Mouse (Mus musculus) heart, embryonic 14.5 days (tissue): ENCODE results near the gene Psg22. TPM values are rescaled to one million over a fixed set of nuclear protein-coding genes. Genes with fewer than 3 reads are reported as not detected.
"Not testable (repeated sequence)": the region's sequence is repeated elsewhere in the genome, so short reads cannot be mapped to it uniquely, and the experiment has no call there.

Experiments
- ATAC-seq: fragments of 200-750 bp; cut with Nextera tagmentation; 2 replicates; pipeline ENCODE4 v1.8.0; 2017; ENCODE audit warnings: low read depth, moderate TSS enrichment; ENCODE audit not compliant: insufficient number of reproducible peaks, insufficient read depth, low FRiP score
- H3K27ac ChIP-seq, 2 experiments: fragments of 200-500 bp in 1 of 2; fragments of 300-500 bp in 1 of 2; sonication (generic) in 1 of 2; replicated peaks in 1 of 2; 2 replicates each; pipeline ENCODE4 v1.5.1; 2012 to 2014; ENCODE audit warnings: low read depth in 2 of 2, low read length in 2 of 2, control low read depth in 1 of 2, mild to moderate bottlenecking in 1 of 2, mixed read lengths in 1 of 2; ENCODE audit not compliant: control insufficient read depth in 1 of 2, insufficient read depth in 1 of 2
- H3K27me3 ChIP-seq: fragments of 300-500 bp; sonication (generic); 2 replicates; pipeline ENCODE4 v1.6.1; 2014; ENCODE audit warnings: mild to moderate bottlenecking, low read length, control low read depth; ENCODE audit not compliant: control insufficient read depth, insufficient read depth
- H3K36me3 ChIP-seq: fragments of 300-500 bp; sonication (generic); 2 replicates; pipeline ENCODE4 v1.6.1; 2014; ENCODE audit warnings: mild to moderate bottlenecking, control low read depth, low read length, mixed read lengths; ENCODE audit not compliant: control insufficient read depth, insufficient read depth
- H3K4me1 ChIP-seq, 2 experiments: fragments of 200-500 bp in 1 of 2; fragments of 300-500 bp in 1 of 2; sonication (generic) in 1 of 2; 2 replicates each; pipeline ENCODE4 v1.6.1; 2012 to 2014; ENCODE audit warnings: low read length in 2 of 2, control low read depth in 1 of 2, mixed read lengths in 1 of 2; ENCODE audit not compliant: control insufficient read depth in 2 of 2, insufficient read depth in 2 of 2
- H3K4me2 ChIP-seq: fragments of 300-500 bp; sonication (generic); 2 replicates; pipeline ENCODE4 v1.6.1; 2014; ENCODE audit warnings: mild to moderate bottlenecking, low read length
- H3K4me3 ChIP-seq, 2 experiments: fragments of 200-500 bp in 1 of 2; fragments of 300-500 bp in 1 of 2; sonication (generic) in 1 of 2; 2 replicates each; pipeline ENCODE4 v1.5.1; 2012 to 2014; ENCODE audit warnings: low read length in 2 of 2, mild to moderate bottlenecking in 2 of 2, control low read depth in 1 of 2, low read depth in 1 of 2, moderate library complexity in 1 of 2; ENCODE audit not compliant: control insufficient read depth in 1 of 2, insufficient read depth in 1 of 2
- H3K9ac ChIP-seq: fragments of 300-500 bp; sonication (generic); 2 replicates; pipeline ENCODE4 v1.6.1; 2014; ENCODE audit warnings: mild to moderate bottlenecking, low read length
- H3K9me3 ChIP-seq: fragments of 300-500 bp; sonication (generic); 2 replicates; pipeline ENCODE4 v1.6.1; 2016; ENCODE audit warnings: low read length, control low read depth; ENCODE audit not compliant: control insufficient read depth
- WGBS: fragments of 180-500 bp; shearing (Covaris S2); extraction: QIAGEN DNeasy Blood & Tissue Kit; methylation state at CpG from one replicate; pipeline ENCODE4 v1.1.7; 2014; 5-methylcytosine and 5-hydroxymethylcytosine counted together
- polyA plus RNA-seq: library from polyadenylated mRNA; unstranded; fragments of >200 nt; fragmentation: Nextera tagmentation; extraction: Ambion mirVana; gene quantifications from 2 replicates; pipeline ENCODE4 v1.2.1, GENCODE M21; 2014

Psg22 gene
- not detected in 2 replicates for polyA plus RNA-seq

- Histone ChIP-seq H3K9me3 (no peaks in the 10 kb centered on the region), H3K4me2 (no peak within 1 kb of the TSS), H3K27ac (no peak within 1 kb of the TSS), H3K36me3 (no peaks in the 10 kb centered on the region), H3K9ac (no peak within 1 kb of the TSS), H3K4me3 (no peak within 1 kb of the TSS), H3K27me3 (no peaks in the 10 kb centered on the region), H3K4me1 (no peaks in the 10 kb centered on the region)
- 46% methylated on average over 2 of the region's 2 CpGs for WGBS
- ATAC-seq: no peak
Measured at GRCm38 (mm10) chr7:18717790-18718189, at the start of gene Psg22. Gene Psg22, plus strand, starts transcription at chr7:18718090.

- 52% methylated on average over 2 of the region's 2 CpGs for WGBS
- no peaks in the 10 kb centered on the region for H3K27me3 ChIP-seq
- no peak overlapping the region for H3K4me3 ChIP-seq
- H3K4me1 ChIP-seq: no peaks in the 10 kb centered on the region
- no peak overlapping the region for H3K27ac ChIP-seq
- no peak overlapping the region for H3K4me2 ChIP-seq
- no peak overlapping the region for H3K9ac ChIP-seq
- no peak for ATAC-seq
- H3K9me3 ChIP-seq: no peaks in the 10 kb centered on the region
- no peaks in the 10 kb centered on the region for H3K36me3 ChIP-seq
Measured at GRCm38 (mm10) chr7:18679772-18680171, 38.1 kb upstream of the Psg22 start.

DNA sequence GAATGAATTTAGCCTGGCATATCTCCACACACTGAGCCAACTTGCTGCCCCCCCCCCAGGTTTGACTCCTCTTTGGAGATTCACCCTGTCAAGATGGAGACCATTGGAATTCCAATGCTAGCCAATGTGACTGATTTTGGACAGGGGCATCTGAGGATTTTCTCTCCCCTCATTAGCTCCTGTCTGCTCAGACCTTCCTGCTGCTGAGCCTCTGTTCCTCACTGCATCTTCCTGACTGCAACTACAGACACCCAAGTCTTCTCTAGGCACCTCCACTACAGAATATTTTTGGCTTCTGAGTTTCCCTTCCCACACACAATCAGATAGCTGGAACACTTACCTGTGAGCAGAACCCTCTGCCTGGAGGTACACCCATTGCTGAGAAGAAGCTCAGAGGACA, 32.3 kb upstream of the Psg22 start:
- H3K9ac ChIP-seq: no peak overlapping the region
- no peaks in the 10 kb centered on the region for H3K36me3 ChIP-seq
- no peak overlapping the region for H3K27ac ChIP-seq
- no peak overlapping the region for H3K4me2 ChIP-seq
- no peak overlapping the region for H3K4me3 ChIP-seq
- H3K9me3 ChIP-seq: no peaks in the 10 kb centered on the region
- H3K4me1 ChIP-seq: no peaks in the 10 kb centered on the region
- no peak for ATAC-seq
- no peaks in the 10 kb centered on the region for H3K27me3 ChIP-seq

GRCm38 (mm10) chr7:18686085-18686484, 31.8 kb upstream of the Psg22 start, which contains the start of gene Psg20:
Gene Psg20, minus strand, starts transcription at chr7:18686185.
- no peaks in the 10 kb centered on the region for H3K27me3 ChIP-seq
- no peak for ATAC-seq
- H3K27ac ChIP-seq: no peak within 1 kb of the TSS
- H3K4me3 ChIP-seq: no peak within 1 kb of the TSS
- no peak within 1 kb of the TSS for H3K4me2 ChIP-seq
- WGBS: 61% methylated on average over 2 of the region's 2 CpGs
- H3K9me3 ChIP-seq: no peaks in the 10 kb centered on the region
- H3K9ac ChIP-seq: no peak within 1 kb of the TSS
- no peaks in the 10 kb centered on the region for H3K4me1 ChIP-seq
- H3K36me3 ChIP-seq: no peaks in the 10 kb centered on the region

GRCm38 (mm10) chr7:18710331-18710730, 7.6 kb upstream of the Psg22 start:
- not testable (repeated sequence) for ATAC-seq, H3K27ac ChIP-seq, H3K4me3 ChIP-seq, H3K4me1 ChIP-seq, H3K36me3 ChIP-seq, H3K9ac ChIP-seq, H3K27me3 ChIP-seq, H3K4me2 ChIP-seq, H3K9me3 ChIP-seq
- 66% methylated on average over 4 of the region's 4 CpGs for WGBS

- no peak overlapping the region for H3K27ac ChIP-seq
- no peak overlapping the region for H3K4me3 ChIP-seq
- H3K9ac ChIP-seq: no peak overlapping the region
- no peak for ATAC-seq
- H3K4me1 ChIP-seq: no peaks in the 10 kb centered on the region; a peak in 1 of 4 replicates
- H3K36me3 ChIP-seq: no peaks in the 10 kb centered on the region
- no peaks in the 10 kb centered on the region for H3K27me3 ChIP-seq
- H3K4me2 ChIP-seq: no peak overlapping the region
- no peaks in the 10 kb centered on the region for H3K9me3 ChIP-seq
- 56% methylated on average over 1 of the region's 1 CpGs for WGBS
Measured at GRCm38 (mm10) chr7:18710846-18711245, 7.0 kb upstream of the Psg22 start.

DNA sequence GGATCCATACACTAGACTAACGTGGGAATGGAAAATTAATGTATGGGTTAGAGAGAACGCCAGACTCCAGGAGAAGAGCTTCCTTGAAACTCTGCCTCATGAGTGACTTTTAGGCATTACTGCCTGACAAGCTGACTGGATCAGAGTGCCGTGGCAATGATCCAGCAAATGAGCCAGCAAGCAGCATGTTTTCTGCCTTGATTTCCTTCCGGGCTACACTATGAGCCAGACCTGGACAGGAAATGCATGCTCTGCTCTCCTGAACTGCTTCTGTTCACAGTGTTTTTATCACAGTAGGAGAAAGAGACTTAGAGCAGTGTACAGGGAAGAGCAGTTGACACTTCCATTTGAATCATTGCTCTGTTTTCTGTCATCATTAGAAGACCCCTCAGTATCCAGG, 2.3 kb upstream of the Psg22 start:
- H3K27ac ChIP-seq: no peak overlapping the region
- no peaks in the 10 kb centered on the region for H3K9me3 ChIP-seq
- no peak overlapping the region for H3K4me2 ChIP-seq
- ATAC-seq: no peak
- no peaks in the 10 kb centered on the region for H3K27me3 ChIP-seq
- 60% methylated on average over 4 of the region's 4 CpGs for WGBS
- no peaks in the 10 kb centered on the region; a peak in 1 of 4 replicates for H3K4me1 ChIP-seq
- no peak overlapping the region for H3K9ac ChIP-seq
- no peaks in the 10 kb centered on the region for H3K36me3 ChIP-seq
- no peak overlapping the region for H3K4me3 ChIP-seq

GRCm38 (mm10) chr7:18724001-18724400, 6.1 kb downstream of the Psg22 start:
- no peaks in the 10 kb centered on the region for H3K27me3 ChIP-seq
- H3K36me3 ChIP-seq: no peaks in the 10 kb centered on the region
- WGBS: 72% methylated on average over 6 of the region's 6 CpGs
- no peaks in the 10 kb centered on the region for H3K4me1 ChIP-seq
- no peaks in the 10 kb centered on the region for H3K9me3 ChIP-seq
- H3K9ac ChIP-seq: no peak overlapping the region
- H3K4me2 ChIP-seq: no peak overlapping the region
- no peak overlapping the region for H3K27ac ChIP-seq
- ATAC-seq: no peak
- H3K4me3 ChIP-seq: no peak overlapping the region
